Mouse (Mus musculus) bone marrow, adult 2 months (tissue): ENCODE results near the gene Rdh16. TPM values are rescaled to one million over a fixed set of nuclear protein-coding genes. Genes with fewer than 3 reads are reported as not detected.
"Not testable (repeated sequence)": the region's sequence is repeated elsewhere in the genome, so short reads cannot be mapped to it uniquely, and the experiment has no call there.

Experiments
- H3K27ac ChIP-seq: fragments of 200-500 bp; 2 replicates; pipeline ENCODE4 v1.5.1; 2012; ENCODE audit warnings: low read depth, mild to moderate bottlenecking, control low read depth, inconsistent platforms, low read length; ENCODE audit not compliant: control insufficient read depth, poor library complexity, insufficient read depth
- H3K4me1 ChIP-seq: fragments of 200-500 bp; 2 replicates; pipeline ENCODE4 v1.6.1; 2011; ENCODE audit warnings: low read length; ENCODE audit not compliant: control insufficient read depth, insufficient read depth
- H3K4me3 ChIP-seq: fragments of 200-500 bp; replicated peaks from 2 replicates; pipeline ENCODE3; 2011; ENCODE audit warnings: mild to moderate bottlenecking, low read depth, low read length, control low read depth; ENCODE audit not compliant: control insufficient read depth
- CTCF ChIP-seq: fragments of 200-500 bp; IDR thresholded peaks from 2 replicates; pipeline ENCODE4 v1.5.1; 2011; ENCODE audit warnings: low read length, control low read depth; ENCODE audit not compliant: control insufficient read depth, insufficient read depth
- POLR2A ChIP-seq: fragments of 200-500 bp; IDR thresholded peaks from 2 replicates; pipeline ENCODE4 v1.6.1; 2011; ENCODE audit warnings: low read depth, mild to moderate bottlenecking, control low read depth, low read length, borderline replicate concordance; ENCODE audit not compliant: control insufficient read depth
- WGBS: fragments of 180-500 bp; shearing (Covaris S2); methylation state at CpG from one replicate; pipeline ENCODE4 v1.1.7; 2018; 5-methylcytosine and 5-hydroxymethylcytosine counted together
- polyA plus RNA-seq: library from polyadenylated mRNA; stranded (reverse); fragments of >200 nt; gene quantifications from 2 replicates; pipeline ENCODE4 v1.2.4, GENCODE M21; 2011; ENCODE audit warnings: low replicate concordance; ENCODE audit not compliant: missing spikeins, insufficient read depth, insufficient read length

Gene Rdh16
- polyA plus RNA-seq, 1 experiment, result 0.62 TPM

- TF ChIP-seq CTCF, result no peak
- Histone ChIP-seq H3K4me1 (no peaks in the 10 kb centered on the region), H3K4me3 (no peak overlapping the region), H3K27ac (no peak overlapping the region)
- 70% methylated on average over 12 of the region's 12 CpGs for WGBS
These were observed 36.9 kb upstream of the Rdh16 start for GRCm38 (mm10) chr10:127763914-127764680.

GRCm38 (mm10) chr10:127766564-127766963 lies 34.4 kb upstream of the Rdh16 start:
- H3K4me3 ChIP-seq, result no peak overlapping the region
- no peak for TF ChIP-seq POLR2A
- no peak for TF ChIP-seq CTCF
- H3K27ac ChIP-seq, result no peak overlapping the region
- H3K4me1 ChIP-seq, result no peaks in the 10 kb centered on the region
- 84% methylated on average over 1 of the region's 1 CpGs for WGBS

GRCm38 (mm10) chr10:127776011-127776410 lies 24.9 kb upstream of the Rdh16 start, which contains the start of gene Rdh9:
Gene Rdh9, plus strand, starts transcription at chr10:127776386.
- H3K4me1 ChIP-seq, result no peaks in the 10 kb centered on the region
- WGBS, result 54% methylated on average over 2 of the region's 2 CpGs
- no peak within 1 kb of the TSS for H3K4me3 ChIP-seq
- H3K27ac ChIP-seq, result no peak within 1 kb of the TSS
- no peak for TF ChIP-seq CTCF
- TF ChIP-seq POLR2A, result no peak

- not testable (repeated sequence) for H3K27ac ChIP-seq, H3K4me3 ChIP-seq, H3K4me1 ChIP-seq
- WGBS, result 90% methylated on average over 17 of the region's 17 CpGs
These were observed 18.6 kb upstream of the Rdh16 start for GRCm38 (mm10) chr10:127782321-127782720.

- 77% methylated on average over 1 of the region's 1 CpGs for WGBS
- H3K4me1 ChIP-seq, result not testable (repeated sequence)
These were observed 15.5 kb upstream of the Rdh16 start for GRCm38 (mm10) chr10:127785411-127785810.

GRCm38 (mm10) chr10:127799295-127799694 lies 1.7 kb upstream of the Rdh16 start:
- no peaks in the 10 kb centered on the region for H3K4me1 ChIP-seq
- 53% methylated on average over 1 of the region's 1 CpGs for WGBS
- TF ChIP-seq POLR2A, result no peak
- H3K27ac ChIP-seq, result no peak overlapping the region
- H3K4me3 ChIP-seq, result no peak overlapping the region

More at GRCm38 (mm10) chr10:127785411-127785810, 15.5 kb upstream of the Rdh16 start:
- not testable (repeated sequence) for H3K27ac ChIP-seq, H3K4me3 ChIP-seq

GRCm38 (mm10) chr10:127801612-127802011 lies 660 bp downstream of the Rdh16 start:
- TF ChIP-seq POLR2A, result no peak
- TF ChIP-seq CTCF, result no peak
- Histone ChIP-seq H3K4me1 (no peaks in the 10 kb centered on the region), H3K4me3 (no peak overlapping the region), H3K27ac (no peak overlapping the region)
- WGBS, result 90% methylated on average over 2 of the region's 2 CpGs

GRCm38 (mm10) chr10:127802236-127802635 lies 1.3 kb downstream of the Rdh16 start:
- H3K4me1 ChIP-seq, result no peaks in the 10 kb centered on the region
- TF ChIP-seq POLR2A (no peak), CTCF (no peak)
- no peak overlapping the region for H3K4me3 ChIP-seq
- no peak overlapping the region for H3K27ac ChIP-seq
- WGBS, result 66% methylated on average over 5 of the region's 5 CpGs

- Histone ChIP-seq H3K4me1 (no peaks in the 10 kb centered on the region), H3K4me3 (no peak overlapping the region), H3K27ac (no peak overlapping the region)
- TF ChIP-seq CTCF, result no peak
- TF ChIP-seq POLR2A, result no peak
- WGBS, result 62% methylated on average over 7 of the region's 7 CpGs
These were observed 3.5 kb downstream of the Rdh16 start for GRCm38 (mm10) chr10:127804416-127804815.

GRCm38 (mm10) chr10:127815888-127816287 lies 14.9 kb downstream of the Rdh16 start:
- H3K4me1 ChIP-seq, result no peaks in the 10 kb centered on the region
- no peak overlapping the region for H3K4me3 ChIP-seq
- TF ChIP-seq CTCF (no peak), POLR2A (no peak)
- no peak overlapping the region for H3K27ac ChIP-seq

- H3K27ac ChIP-seq, H3K4me1 ChIP-seq, H3K4me3 ChIP-seq: not testable (repeated sequence)
- 72% methylated on average over 4 of the region's 4 CpGs for whole genome bisulfite sequencing
These were observed 16.4 kb downstream of the Rdh16 start for GRCm38 (mm10) chr10:127817268-127817910.

- not testable (repeated sequence) for H3K4me1 ChIP-seq, H3K4me3 ChIP-seq, H3K27ac ChIP-seq
- 61% methylated on average over 2 of the region's 2 CpGs for WGBS
These were observed 20.9 kb downstream of the Rdh16 start for GRCm38 (mm10) chr10:127821806-127822205.
